Mouse (Mus musculus) adrenal gland, postnatal 10 days (tissue): ENCODE measurements around the gene Ddx39. TPM values are rescaled to one million over a fixed set of nuclear protein-coding genes. Genes with fewer than 3 reads are reported as not detected.

Experiments used
- DNase-seq: peaks from one replicate; pipeline ENCODE4 v3.0.0; 2021; ENCODE audit warnings: mixed read lengths
- long read RNA-seq, 2 experiments: library from polyadenylated mRNA; stranded (forward); transcript quantifications; one replicate each; pipeline ENCODE4 v2.0.0; 2021
- total RNA-seq, 2 experiments: library from RNA; stranded (reverse); gene quantifications; 2 replicates each; pipeline ENCODE4 v1.2.3; 2021

Gene Ddx39
- total RNA-seq, result 10 to 100 TPM; 29.4 to 33.7 TPM
- long read RNA-seq, experiment 1, transcript Ddx39-201 (11 exons, 1,656 nt), result major isoform, 56 of 76 reads
- long read RNA-seq, experiment 1, partial matches to known transcripts, result 6 of 76 reads
- long read RNA-seq, experiment 1, other reads (novel, unspliced or antisense), result 10 of 76 reads
- long read RNA-seq, experiment 2, transcript Ddx39-201 (11 exons, 1,656 nt), result major isoform, 24 of 39 reads
- long read RNA-seq, experiment 2, transcript Ddx39-203 (11 exons, 1,927 nt), result minor isoform, 5 of 39 reads
- long read RNA-seq, experiment 2, partial matches to known transcripts, result 3 of 39 reads
- long read RNA-seq, experiment 2, other reads (novel, unspliced or antisense), result 5 of 39 reads

- DNase-seq, result peak; percentile 95
Measured at GRCm38 (mm10) chr8:83715031-83715690, at the start of gene Ddx39. Ddx39 (plus strand) TSS chr8:83715177.

DNA sequence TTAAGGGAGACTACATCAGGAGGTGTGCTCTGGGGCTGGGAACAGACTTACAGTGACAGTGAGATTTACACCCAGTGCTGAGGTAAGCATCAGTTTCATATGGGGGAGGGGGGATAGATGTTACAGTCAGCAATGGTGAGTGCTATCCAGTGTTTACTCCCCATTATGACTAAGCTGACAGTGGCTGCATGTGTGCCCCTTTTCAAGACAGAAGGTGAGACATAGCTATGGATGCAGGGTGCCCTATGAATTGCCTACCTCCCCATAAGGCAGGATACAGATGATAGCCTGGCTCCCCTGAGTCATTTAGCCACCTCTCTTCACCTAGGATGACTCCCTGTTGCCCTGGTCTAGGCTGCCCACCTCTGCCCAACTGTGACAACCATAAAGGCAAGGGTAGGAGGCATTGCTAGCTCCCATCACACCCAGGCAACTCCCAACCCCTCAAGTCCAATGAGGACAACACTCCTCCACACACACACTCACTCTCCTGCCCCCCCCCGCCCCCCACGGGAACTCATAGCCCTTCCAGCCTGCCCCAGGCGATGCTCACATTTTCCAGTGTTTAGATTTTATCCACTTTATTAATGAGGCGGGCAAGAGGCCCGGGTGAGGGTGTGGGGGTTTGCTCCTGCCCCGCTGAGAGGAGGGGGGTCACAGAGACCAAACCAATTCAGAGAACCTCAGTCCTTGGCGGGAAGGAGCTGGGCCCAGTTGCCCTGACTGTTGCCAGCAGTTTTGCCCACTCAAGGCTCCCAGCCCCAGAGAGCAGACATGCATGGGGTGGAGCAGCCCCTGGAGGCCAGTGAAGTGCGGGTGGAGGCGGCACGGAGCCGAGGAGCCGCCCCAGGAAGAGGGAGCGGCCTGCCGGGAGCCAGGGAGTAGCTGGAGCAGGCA is 48.8 kb upstream of the Ddx39 start, which contains the start of gene Ptger1:
Gene Ptger1, plus strand, starts transcription at position 710 of the 897 bp plus-strand sequence.
- peak; percentile 75 for DNase-seq

DNA sequence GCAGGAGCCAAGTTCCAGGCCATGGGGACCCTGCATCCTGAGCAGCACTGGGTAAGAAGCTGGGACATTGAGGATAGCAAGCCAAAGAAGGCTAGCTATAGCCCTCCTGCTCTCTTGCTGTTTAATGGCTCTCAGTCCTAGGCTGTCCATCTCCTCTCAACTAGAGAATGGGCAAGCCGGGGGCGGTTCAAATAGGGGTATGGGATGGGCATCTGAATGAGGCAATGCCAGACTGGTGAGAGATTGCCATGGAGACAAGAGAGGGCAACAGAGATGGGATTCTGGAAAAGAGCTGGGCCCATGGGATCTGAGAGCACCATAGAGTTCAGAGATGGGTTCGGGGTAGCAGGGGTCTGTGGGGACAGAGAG is 48.1 kb upstream of the Ddx39 start:
- DNase-seq, result no peak

GRCm38 (mm10) chr8:83667526-83667925 is 47.5 kb upstream of the Ddx39 start:
- DNase-seq, result no peak

- peak; percentile 73 for DNase-seq
Measured at GRCm38 (mm10) chr8:83668010-83668916, 46.7 kb upstream of the Ddx39 start.

DNA sequence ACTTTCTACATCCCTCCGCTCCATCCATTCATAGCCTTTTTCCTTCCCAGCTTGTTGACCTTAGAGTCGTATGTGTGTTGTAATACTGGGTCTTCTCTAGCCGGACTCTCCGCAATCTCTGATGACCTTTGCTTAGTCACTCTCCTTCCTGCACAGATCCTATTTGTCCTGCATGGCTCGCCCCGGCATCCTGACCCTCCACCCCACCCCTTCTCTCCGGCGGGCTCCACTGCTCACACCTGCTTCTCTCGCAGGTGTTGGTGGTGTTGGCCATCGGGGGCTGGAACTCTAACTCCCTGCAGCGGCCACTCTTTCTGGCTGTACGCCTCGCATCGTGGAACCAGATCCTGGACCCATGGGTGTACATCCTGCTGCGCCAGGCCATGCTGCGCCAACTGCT is 46.0 kb upstream of the Ddx39 start:
- DNase-seq, result peak; percentile 38

- no peak for DNase-seq
Measured at GRCm38 (mm10) chr8:83672936-83673335, 42.0 kb upstream of the Ddx39 start.

DNA sequence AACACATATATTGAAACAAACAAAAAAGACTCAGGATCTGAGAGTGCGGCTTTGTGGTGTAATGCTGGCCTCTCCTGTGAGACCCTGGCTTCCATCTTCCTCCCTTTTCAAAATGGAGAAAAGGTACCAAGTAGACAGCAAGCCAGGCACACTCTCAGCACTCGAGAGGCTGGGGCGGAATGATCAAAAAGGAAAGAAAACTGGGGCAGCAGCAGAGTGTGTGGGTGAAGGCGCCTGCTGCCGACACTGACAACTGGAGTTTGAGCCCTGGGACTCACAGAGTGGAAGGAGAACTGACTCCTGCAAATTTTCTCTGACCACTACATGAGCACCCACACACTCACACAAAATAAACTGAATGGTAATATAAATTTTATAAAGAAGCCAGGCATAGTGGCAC is 40.5 kb upstream of the Ddx39 start:
- DNase-seq, result no peak

GRCm38 (mm10) chr8:83679866-83680265 is 35.1 kb upstream of the Ddx39 start:
- no peak for DNase-seq

DNA sequence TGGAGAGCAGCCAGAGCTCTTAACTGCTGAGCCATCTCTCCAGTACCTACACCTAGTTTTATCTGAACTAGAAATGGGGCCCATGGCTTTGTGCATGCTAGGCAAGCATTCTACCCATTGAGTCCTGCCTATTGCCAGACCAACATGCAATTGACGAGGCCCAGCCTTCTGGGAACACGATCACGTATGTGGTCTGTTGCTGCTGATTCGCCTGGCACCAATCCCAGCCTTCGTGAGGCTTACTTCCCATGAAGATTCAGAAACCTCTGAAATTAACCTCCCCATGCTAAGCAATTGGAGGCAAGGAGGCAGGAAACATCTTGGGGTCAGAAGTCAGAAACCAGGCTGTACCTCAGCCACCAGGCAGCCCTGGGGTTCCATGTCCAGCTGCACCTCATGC is 34.4 kb upstream of the Ddx39 start:
- DNase-seq, result no peak

- no peak for DNase-seq
Measured at GRCm38 (mm10) chr8:83681099-83681498, 33.9 kb upstream of the Ddx39 start.

DNA sequence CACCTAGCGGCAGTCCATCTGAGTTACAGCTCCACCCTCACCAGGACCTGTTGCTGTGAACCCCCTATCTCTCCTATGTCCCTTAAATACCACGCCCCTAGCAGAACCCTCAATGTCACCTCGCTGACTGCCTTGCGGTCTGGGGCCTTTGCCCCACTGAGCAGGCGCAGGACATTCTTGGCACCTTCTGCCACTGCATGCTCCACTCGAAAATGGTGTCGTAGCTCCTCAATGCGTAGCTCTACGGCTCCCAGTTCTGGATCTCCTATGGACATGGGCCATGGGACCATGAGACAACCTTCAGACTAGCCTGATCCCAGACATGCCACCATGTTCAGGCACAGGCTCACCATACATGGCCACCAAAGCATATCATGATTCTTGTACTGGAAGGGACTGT is 30.5 kb upstream of the Ddx39 start:
- peak; percentile 46 for DNase-seq

- no peak for DNase-seq
Measured at GRCm38 (mm10) chr8:83689264-83689663, 25.7 kb upstream of the Ddx39 start.

- peak; percentile 34 for DNase-seq
Measured at GRCm38 (mm10) chr8:83693609-83694236, 21.3 kb upstream of the Ddx39 start.

DNA sequence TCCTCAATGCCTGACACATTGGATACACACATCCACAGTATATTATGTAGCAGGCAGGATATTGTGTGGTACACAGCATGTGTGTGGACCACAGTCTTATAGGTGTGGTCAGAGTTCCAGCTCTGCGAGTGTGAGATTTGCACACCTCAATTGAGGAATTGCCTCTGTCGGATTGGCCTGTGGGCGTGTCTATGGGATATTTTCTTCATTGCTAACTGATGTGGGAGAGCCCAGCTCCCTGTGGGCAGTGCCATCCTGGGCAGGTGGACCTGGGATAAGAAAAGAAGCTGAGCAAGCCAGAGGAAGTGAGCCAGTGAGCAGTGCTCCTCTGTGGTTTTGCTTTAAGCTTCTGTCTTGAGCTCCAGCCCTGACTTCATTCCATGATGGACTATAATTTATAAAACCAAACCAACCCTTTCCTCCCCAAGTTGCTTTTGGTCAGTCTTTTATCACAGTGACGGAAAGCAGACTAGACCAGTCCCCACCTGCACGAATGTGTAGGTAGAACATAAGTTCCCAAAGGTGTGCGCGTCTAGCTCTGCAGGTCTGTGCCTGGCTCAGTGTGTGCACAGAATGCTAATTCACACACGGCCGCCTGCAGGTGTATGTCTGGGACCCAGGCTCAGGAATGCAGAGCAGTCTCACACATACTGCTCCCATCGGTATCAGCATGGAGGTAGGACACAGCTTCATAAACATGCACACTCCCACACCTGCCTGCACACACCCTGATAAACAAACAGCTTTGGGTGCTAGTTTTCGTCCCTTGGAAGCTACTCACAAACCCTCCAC is 20.4 kb upstream of the Ddx39 start:
- DNase-seq, result no peak

DNA sequence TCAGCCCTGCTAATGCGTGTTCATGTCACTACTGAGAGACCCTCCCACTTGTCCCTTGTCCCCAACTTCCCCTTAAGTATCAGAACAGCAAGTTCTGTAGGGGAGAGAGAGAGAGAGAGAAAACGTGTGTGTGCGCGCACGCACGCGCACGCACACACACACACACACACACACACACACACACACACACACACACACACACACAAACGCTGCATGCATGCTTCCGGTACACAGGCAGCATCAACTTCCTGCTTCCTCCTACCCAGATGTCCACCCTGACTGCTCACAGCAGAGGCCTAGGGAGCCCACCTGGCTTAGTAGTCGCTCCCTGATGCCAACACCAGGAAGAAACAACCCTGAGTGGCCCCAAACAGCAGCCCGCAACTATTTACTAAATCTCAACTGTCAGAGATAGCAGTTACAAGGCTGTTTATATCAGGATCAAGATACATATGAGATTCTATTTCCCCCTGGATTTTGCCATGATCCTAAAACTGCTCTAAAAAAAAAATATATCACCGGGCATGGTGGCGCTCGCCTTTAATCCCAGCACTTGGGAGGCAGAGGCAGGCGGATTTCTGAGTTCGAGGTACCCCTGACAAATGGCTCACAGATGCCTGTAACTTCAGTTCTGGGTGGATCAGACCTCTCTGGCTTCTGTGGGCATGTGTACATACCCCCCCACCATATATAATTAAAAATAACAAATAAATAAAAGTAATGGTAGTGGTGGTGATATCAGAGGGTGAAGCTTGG is 19.4 kb upstream of the Ddx39 start:
- DNase-seq, result peak; percentile 26

DNA sequence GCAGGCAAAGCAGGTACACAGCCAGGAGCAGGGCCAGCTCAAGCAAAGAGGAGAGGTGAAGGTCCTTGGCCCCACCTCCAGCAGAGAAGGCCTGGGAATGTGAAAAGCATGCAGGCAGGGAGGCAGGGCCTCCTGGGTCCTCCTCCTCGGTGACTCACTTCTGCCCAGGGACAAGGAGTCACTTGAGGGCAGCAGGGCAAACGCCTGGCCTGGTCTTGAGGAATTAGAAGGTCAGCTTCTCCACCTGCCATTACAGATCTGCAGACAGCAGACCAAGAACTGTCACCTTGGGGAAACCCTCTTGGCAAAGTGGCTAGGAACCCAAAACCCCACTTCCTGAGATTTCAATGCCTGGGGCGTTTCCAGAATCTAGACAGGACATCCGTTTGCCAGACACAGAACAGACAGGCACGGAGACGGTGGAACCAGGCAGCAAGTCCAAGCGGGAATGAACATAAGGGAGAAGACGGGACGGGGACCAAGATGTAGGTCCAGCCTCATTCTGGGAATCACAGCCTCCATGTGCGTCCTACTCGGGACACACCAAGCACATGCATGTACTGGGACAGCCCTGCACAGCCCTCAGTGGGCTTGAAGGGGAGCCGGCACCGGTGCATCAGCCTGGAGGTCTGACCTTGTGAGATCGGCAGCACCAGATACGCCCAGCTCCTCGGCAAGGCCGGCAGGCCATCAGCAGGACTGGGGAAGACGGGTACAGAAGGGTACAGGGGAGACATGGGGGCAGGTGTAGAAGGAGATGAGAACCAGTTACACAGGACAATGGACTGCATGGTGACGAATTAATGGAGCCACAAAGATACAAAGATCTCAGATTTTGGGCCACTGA is 17.4 kb upstream of the Ddx39 start:
- DNase-seq, result peak; percentile 85

DNA sequence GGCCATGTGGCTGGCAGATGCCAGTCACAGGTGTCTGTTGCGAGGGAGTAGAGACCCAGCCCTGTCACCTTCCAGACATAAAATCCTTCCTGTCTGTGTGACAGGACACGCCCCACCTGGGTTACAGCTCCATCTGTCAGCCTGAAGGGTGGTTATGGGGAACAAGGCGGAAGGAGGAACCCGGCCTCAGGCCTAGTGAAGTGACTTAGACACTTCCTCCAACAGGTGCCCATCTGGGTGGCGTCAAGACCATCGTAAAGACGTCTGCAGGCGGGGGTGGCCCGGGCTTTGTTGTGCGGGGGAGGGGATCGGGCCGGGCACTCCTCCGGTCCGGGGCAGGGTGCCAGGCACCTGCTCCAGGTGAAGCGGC is 16.7 kb upstream of the Ddx39 start:
- peak; percentile 59 for DNase-seq
